Mouse (Mus musculus): ENCODE data around the gene Tspo. TPM values are rescaled to one million over a fixed set of nuclear protein-coding genes. Genes with fewer than 3 reads are reported as not detected.

The Tspo gene
- 1 to 10 TPM; 5.4 to 6.1 TPM for total RNA-seq (2021)
- long read RNA-seq, experiment 1, transcript Tspo-201 (4 exons, 837 nt), result major isoform, 5 of 6 reads
- long read RNA-seq, experiment 1, partial matches to known transcripts, result 1 of 6 reads
- long read RNA-seq, experiment 1, other reads (novel, unspliced or antisense), result 0 of 6 reads
- long read RNA-seq, experiment 2, transcript Tspo-201 (4 exons, 837 nt), result major isoform, 5 of 5 reads
- long read RNA-seq, experiment 2, partial matches to known transcripts, result 0 of 5 reads
- long read RNA-seq, experiment 2, other reads (novel, unspliced or antisense), result 0 of 5 reads

DNA sequence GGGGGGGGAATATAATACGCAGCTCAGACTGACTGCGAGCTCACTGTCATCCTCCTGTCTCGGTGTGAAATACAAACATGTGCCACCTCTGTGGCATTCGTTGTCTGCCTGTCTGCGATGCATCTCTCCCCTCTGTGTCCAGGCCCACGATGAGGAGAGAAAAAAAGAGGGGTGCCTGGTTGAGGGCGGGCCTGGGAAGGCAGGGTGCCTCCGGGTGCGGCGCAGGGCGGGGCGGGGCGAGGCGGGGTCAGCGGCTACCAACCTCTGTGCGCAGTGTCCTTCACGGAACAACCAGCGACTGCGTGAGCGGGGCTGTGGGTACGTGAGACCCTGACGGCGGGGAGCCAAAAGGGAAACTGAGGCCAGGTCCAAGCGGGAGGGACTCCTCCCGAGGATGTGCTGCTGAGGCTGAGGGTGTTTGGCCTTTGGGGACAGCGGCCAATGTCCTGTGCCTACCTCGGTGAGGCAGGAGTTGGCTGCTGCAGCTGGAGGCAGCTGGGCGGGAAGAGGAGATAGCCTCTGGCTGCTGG, at the start of gene Tspo, which contains the start of gene Mcat:
Gene Tspo (plus strand): TSS at position 266 of the 530 bp plus-strand sequence.
Gene Mcat (minus strand): TSS at position 461 of the 530 bp plus-strand sequence.
- no peak for DNase-seq (ENCODE audit: low spot score in 2 of 2)
- Histone ChIP-seq H3K4me3 (peak within 1 kb of the TSS; percentile 57), H3K27ac (peak within 1 kb of the TSS; percentile 49)
- TF ChIP-seq CTCF (conservative IDR thresholded peaks at IDR 0.05), result no peak

DNA sequence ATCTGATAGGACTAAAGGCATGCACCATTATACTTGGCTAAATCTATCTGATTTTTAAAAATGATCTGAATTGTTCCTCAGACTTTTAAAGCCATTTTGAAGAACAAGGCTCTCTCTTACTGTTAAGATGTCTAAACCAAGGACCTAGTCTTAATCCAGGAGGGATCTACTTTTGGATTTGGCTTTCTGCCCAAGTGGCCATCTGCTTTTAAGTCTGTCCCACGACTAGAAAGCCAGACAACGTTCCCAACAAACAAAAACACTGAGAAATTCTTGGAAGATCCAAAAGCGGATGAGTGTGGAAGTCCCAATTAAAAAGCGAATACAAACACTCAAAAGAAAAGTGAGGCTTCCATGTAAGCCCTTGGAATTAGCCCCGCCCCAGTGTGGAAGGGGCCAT, 48.4 kb upstream of the Tspo start:
- no peak for DNase-seq (ENCODE audit: low spot score in 2 of 2)
- Histone ChIP-seq H3K4me3 (no peak overlapping the region), H3K27ac (no peak overlapping the region)
- no peak for TF ChIP-seq CTCF (conservative IDR thresholded peaks at IDR 0.05)

DNA sequence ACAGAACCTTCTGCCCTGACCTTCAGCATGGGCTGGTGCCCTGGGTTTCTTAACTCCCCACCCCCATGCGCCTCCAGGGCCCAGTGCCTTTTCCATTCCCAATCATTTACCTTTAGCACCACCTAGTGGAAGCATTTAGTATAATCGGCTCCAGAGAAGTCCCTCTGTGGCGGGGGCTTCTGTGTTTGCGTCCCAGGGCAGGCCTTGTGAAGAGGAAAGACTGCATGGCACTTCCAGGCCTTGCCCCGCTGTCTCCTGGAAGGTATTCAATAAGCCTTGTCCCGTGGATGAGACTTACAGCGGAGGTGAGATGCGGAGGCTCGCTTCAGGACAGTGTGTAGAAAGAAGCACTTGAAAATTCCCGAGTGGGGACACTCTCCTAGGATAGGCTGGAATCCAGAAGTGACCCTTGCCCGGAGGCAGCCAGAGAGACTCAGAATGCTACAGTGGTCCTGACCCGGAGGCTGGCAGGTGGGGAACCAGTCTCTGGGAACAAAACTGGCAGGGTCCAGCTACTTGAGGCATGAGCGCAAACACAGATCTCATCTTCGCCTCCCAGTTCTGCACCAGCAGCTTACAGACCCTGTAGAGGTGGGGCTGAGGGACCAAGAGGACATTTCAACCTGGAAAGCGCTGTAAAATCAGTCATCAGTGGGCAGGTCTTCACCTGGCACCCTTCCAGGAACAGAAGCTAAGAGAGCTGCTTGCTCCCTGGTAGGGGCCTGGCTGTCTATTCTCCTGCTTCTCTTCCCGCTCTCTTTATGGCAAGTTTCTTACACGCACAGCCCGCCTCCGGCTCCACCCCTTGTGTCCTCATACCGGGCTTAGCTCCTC, 45.0 kb upstream of the Tspo start:
- DNase-seq (ENCODE audit: low spot score in 2 of 2), result peak; percentile 57 to 78
- no peak overlapping the region for H3K4me3 ChIP-seq
- peak; percentile 93 for TF ChIP-seq CTCF (conservative IDR thresholded peaks at IDR 0.05)
- H3K27ac ChIP-seq, result no peak overlapping the region

DNA sequence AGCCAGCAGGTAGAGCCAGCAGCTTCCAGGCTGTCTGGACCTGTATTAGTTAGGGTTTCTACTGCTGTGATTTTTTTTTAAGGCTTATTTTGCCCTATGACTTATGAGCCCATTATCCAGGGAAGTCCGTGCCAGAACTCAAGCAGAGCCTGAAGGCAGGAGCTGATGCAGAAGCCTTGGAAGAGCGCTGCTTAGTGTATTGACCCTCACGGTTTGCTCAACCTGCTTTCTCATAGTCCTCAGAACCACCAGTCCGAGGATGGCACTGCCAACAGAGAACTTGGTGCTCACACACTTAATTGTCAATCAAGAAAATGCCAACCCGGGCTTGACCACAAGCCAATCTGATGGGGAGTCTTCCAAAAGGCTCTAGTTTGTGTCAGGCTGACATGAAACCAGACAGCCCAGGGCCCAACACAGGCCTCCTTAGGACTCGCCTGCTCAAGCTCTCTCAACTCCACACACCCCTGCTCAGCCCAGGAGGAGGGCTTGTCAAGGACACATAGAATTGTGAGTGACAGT, 42.5 kb upstream of the Tspo start:
- Histone ChIP-seq H3K27ac (no peak overlapping the region), H3K4me3 (no peak overlapping the region)
- TF ChIP-seq CTCF (conservative IDR thresholded peaks at IDR 0.05), result no peak
- DNase-seq (ENCODE audit: low spot score in 2 of 2), result no peak

DNA sequence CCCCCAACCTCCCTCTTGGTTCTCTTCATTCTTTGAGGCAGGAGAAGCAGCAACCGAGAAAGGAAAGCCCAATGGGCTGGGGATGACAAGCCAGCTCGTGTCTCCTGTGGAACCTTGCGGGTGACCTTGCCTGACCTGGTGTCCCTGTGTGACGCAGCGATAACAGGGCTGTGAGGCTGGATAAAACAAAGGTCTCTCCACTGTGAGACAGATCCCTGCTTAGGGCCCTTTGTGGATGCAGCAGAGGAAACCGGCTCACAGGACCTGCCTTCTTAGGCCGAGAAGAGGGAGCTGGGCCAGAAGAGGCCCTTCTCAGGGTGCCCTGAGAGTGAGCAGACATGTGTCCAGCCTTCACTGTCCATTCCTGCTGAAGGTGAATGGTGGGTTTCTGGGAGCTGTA, 40.2 kb upstream of the Tspo start:
- no peak for TF ChIP-seq CTCF (conservative IDR thresholded peaks at IDR 0.05)
- no peak for DNase-seq (ENCODE audit: low spot score in 2 of 2)
- Histone ChIP-seq H3K4me3 (no peak overlapping the region), H3K27ac (no peak overlapping the region)

DNA sequence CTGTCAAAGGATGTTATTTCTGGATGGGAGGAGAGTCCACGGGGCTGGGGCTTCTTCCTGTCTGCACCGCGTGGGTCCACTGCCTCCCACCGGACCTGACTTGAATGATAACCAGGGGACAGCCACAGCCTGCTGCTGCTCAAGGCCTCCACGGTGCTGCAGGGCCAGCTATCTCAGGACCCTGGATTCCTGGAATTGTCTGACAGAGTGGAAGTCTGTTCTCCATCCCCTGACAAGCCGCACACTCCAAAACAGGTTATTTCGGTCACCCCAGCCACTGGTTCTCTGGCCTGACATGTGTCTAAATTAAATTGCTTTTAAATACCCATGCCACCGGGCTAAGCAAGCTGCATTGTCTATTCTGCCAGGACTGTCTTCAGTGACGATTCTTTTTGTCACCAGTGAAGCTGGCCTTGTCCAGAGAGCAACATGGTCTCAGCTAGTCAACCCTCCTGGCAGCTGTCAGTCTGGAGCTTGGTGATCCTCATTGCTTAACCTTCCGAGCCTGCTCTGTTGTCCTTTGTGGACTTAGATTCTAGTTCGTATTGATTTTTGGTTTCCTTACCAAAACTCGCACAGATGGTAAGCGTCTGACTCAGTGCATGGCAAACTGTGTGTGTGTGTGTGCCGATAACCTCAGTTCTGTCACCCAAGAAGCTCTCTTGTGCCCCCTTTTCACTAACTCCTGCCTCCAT, 39.6 kb upstream of the Tspo start:
- no peak for TF ChIP-seq CTCF (conservative IDR thresholded peaks at IDR 0.05)
- DNase-seq (ENCODE audit: low spot score in 2 of 2), result no peak
- Histone ChIP-seq H3K27ac (no peak overlapping the region), H3K4me3 (no peak overlapping the region)

DNA sequence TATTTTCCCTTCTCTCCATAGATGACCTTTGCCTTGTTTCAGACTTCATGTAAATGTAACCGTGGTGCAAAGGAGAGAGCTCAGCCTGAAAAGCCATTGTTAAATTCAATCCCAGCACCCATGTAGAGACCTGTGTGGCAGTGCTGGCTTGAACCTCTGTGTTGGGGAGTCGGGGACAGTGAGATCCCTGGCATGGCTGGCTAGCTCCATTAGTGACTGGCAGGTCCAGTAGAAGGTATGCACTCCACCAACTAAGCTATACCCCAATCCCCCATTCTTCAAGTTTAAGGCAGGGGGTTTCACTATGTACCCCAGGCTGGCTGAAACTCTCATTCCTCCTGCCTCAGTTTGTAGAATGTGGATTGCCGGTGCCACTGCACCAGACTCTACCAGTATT, 39.1 kb upstream of the Tspo start:
- Histone ChIP-seq H3K4me3 (no peak overlapping the region), H3K27ac (no peak overlapping the region)
- TF ChIP-seq CTCF (conservative IDR thresholded peaks at IDR 0.05), result no peak
- no peak for DNase-seq (ENCODE audit: low spot score in 2 of 2)

DNA sequence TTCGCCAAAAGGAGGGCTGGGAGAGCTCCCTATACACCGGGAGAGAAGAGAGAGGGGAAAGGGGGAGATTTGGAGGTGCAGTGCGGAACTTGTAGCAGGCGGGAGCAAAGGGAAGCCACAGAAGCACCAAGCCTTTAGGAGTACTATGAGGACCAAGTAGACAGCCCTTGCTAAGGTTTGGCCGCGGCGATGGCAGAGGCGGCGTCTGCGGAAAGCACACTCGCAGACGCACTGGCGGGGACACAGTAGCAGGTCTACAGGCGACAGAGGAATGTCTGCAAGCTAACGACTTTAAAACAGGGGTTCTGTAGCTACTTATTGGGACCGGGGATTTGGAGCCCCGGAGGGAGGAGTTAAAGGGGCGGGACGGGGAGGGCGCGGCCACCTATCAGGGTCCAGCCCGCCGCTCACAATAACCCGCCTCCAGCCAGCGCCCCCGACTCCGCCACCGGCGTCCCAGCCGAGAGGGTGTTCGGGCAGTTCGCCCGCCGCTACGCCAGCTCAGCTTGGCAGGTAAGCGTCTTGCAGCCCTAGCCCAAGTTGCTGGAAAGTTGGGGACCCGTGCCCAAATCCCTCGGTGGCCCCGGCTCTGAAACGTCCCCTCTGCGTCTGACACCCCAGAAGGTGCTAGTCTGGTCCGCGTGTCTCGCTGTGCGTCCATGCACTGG, 36.8 kb upstream of the Tspo start, which contains the start of gene Bik:
Gene Bik (plus strand): TSS at position 439 of the 668 bp plus-strand sequence.
- DNase-seq (ENCODE audit: low spot score in 2 of 2), result no peak
- H3K27ac ChIP-seq, result no peak within 1 kb of the TSS
- H3K4me3 ChIP-seq, result peak within 1 kb of the TSS; percentile 47
- no peak for TF ChIP-seq CTCF (conservative IDR thresholded peaks at IDR 0.05)

DNA sequence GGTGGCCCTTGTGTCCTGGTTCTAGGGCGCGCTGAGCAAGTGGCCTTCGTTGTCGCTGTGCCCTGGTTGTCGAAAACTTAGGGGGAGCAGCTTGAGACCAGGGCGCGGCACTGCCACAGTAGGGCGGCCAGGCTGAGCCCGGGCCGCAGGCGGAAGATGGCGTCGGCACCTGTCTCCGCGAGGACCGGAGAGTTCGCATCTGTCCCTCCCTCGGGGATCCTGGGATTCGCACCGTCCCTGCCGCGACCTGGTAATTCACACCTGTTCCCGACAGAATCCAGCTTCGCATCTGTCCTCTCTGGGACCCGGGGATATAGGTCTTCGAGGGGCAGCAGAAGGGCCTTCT, 36.3 kb upstream of the Tspo start:
- DNase-seq (ENCODE audit: low spot score in 2 of 2), result no peak
- H3K27ac ChIP-seq, result no peak overlapping the region
- no peak for TF ChIP-seq CTCF (conservative IDR thresholded peaks at IDR 0.05)
- peak overlapping the region; percentile 47 for H3K4me3 ChIP-seq

DNA sequence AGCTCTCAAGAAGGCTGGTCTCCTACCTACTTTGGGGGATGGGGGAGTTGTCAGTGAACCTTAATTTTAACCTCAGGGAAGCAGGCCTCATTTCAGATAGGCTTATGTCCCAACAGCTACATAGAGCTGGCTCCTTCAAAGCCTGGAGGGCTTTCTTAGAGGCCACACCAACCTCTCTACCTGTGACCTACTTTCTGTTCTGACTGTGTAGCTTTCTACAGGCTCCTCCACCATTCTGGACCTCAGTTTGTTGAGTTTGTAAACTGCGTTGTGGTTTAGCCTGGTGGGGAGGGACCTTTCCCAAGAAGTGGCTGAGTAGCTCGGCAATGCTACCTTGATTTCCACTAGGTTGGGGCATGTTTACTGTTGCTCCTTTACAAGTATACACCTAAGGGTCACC, 35.6 kb upstream of the Tspo start:
- TF ChIP-seq CTCF (conservative IDR thresholded peaks at IDR 0.05), result no peak
- Histone ChIP-seq H3K4me3 (no peak overlapping the region), H3K27ac (no peak overlapping the region)
- DNase-seq (ENCODE audit: low spot score in 2 of 2), result no peak

DNA sequence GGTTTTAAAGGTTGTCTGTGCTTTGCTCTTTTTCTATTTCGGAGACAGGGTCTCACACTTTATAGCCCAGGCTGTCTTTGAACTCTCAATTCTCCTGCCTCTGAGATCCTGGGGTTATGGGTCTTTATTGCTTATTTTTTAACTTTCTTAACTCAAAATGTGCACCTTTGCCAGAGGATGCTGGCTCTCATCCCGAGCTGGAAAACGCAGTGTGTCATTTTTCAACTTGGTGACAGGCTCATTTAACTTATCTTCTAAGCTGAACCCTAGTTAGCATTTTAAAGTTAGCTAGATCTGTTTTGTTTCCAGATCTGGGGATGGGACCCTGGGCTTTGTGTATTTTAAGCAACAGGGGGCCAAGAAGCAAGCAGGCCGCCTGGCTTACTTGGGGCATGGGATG, 34.5 kb upstream of the Tspo start:
- no peak for TF ChIP-seq CTCF (conservative IDR thresholded peaks at IDR 0.05)
- no peak overlapping the region for H3K4me3 ChIP-seq
- no peak for DNase-seq (ENCODE audit: low spot score in 2 of 2)
- no peak overlapping the region for H3K27ac ChIP-seq

DNA sequence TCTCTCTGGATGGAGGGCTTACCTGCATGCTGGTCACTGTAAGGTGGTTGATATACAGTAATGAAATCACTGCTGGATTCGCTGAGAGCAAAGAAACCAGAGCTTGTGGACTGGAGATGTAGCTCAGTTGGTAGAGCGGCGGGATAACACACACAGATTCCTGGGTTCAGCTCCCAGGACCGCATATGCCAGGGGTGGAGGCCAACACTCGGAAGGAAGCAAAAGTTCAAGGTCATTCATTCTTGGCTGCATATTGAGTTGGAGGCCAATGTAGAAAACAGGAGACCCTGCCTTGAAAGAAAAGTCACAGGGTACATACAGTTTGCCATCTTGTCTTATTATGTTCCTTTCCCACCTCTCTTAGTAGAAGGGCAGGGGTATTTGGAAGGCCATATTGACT, 33.6 kb upstream of the Tspo start:
- Histone ChIP-seq H3K27ac (no peak overlapping the region), H3K4me3 (no peak overlapping the region)
- no peak for DNase-seq (ENCODE audit: low spot score in 2 of 2)
- TF ChIP-seq CTCF (conservative IDR thresholded peaks at IDR 0.05), result no peak

All from layer of hippocampus, adult 2 months (tissue).